Mouse (Mus musculus) kidney, adult 2 months (tissue): Measurements from ENCODE around the gene Tecpr2.

ENCODE experiments used
- CTCF ChIP-seq: fragments of 200-500 bp; conservative IDR thresholded peaks from 2 replicates; pipeline ENCODE4 v1.5.1; 2011; ENCODE audit warnings: low read depth, mild to moderate bottlenecking, control low read depth, low read length, moderate library complexity, mixed read lengths; ENCODE audit not compliant: insufficient read depth, insufficient read length
- POLR2A ChIP-seq: fragments of 200-500 bp; IDR thresholded peaks from one replicate; pipeline ENCODE4 v1.6.1; 2011; ENCODE audit warnings: low read depth, low read length, control low read depth

GRCm38 (mm10) chr12:110975385-110975784, 86.3 kb downstream of the Tecpr2 start:
- no peak for TF ChIP-seq CTCF
- no peak for TF ChIP-seq POLR2A
